25 mouse cellular contexts compared by ENCODE assay signal in the genomic region with DNA sequence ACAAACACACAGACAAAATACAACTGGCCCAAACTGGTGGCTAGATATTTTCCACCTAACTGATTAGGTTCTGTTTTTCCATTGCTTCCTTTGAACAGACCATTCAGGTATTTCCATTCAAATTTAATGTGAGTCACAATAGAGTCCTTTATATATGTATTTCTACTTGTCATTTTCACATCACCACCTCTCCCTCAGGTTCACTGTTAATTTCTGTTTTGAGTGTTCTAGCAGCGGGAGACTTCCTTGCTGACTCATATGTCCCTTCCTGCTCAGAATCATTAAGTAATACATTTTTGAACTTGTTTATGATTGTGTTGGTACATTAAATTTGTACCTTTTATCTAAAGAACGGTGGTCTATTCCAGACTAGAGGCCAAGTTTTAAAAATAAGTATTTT.
"Had no signal": no experiment of that assay in that cellular context is flagged by ENCODE, and none has a peak within 500 bp of the region (broad histone marks: within the 10 kb centered on the region; RNA-seq: fewer than 3 reads in every experiment).

No protein-coding gene starts in this region.

- H3K9me3 ChIP-seq: heart, embryonic 10.5 days; heart, embryonic 12.5 days; hindbrain, embryonic 10.5 days; hindbrain, embryonic 12.5 days; intestine, embryonic 15.5 days; limb, embryonic 13.5 days; limb, embryonic 15.5 days; liver, embryonic 12.5 days had no signal

- DNase-seq: gastrocnemius, postnatal 14 days; gastrocnemius, postnatal 36 days; heart, adult 18-20 months; heart, postnatal 10 days; heart, postnatal 4 days; kidney, adult 18-20 months; kidney, adult 8-10 months; kidney, postnatal 14 days; kidney, postnatal 36 days; layer of hippocampus, adult 9-11 months; layer of hippocampus, postnatal 36 days; left cerebral cortex, postnatal 4 days had no signal

- ATAC-seq: hindbrain, embryonic 16.5 days; intestine, embryonic 15.5 days; intestine, postnatal 0 days; liver, embryonic 12.5 days had no signal

- H3K4me1 ChIP-seq: heart, embryonic 10.5 days; heart, embryonic 12.5 days; hindbrain, embryonic 10.5 days; hindbrain, embryonic 12.5 days; intestine, embryonic 15.5 days; limb, embryonic 13.5 days; limb, embryonic 15.5 days; liver, embryonic 12.5 days had no signal

- H3K27ac ChIP-seq: heart, embryonic 10.5 days; hindbrain, embryonic 10.5 days; hindbrain, embryonic 12.5 days; hindbrain, embryonic 14.5 days; intestine, embryonic 15.5 days; kidney, postnatal 0 days; limb, embryonic 13.5 days; limb, embryonic 15.5 days; liver, embryonic 12.5 days; liver, embryonic 14.5 days had no signal

- H3K36me3 ChIP-seq: heart, embryonic 10.5 days; heart, embryonic 12.5 days; hindbrain, embryonic 10.5 days; hindbrain, embryonic 12.5 days; intestine, embryonic 15.5 days; limb, embryonic 13.5 days; limb, embryonic 15.5 days; liver, embryonic 12.5 days had no signal

- H3K27me3 ChIP-seq: heart, embryonic 12.5 days; hindbrain, embryonic 12.5 days; intestine, embryonic 15.5 days; limb, embryonic 13.5 days; limb, embryonic 15.5 days; liver, embryonic 12.5 days had no signal

- H3K4me3 ChIP-seq: heart, embryonic 10.5 days; heart, embryonic 12.5 days; hindbrain, embryonic 10.5 days; hindbrain, embryonic 12.5 days; intestine, embryonic 15.5 days; limb, embryonic 13.5 days; limb, embryonic 15.5 days; liver, embryonic 12.5 days had no signal

- H3K9ac ChIP-seq: heart, embryonic 12.5 days; hindbrain, embryonic 12.5 days; hindbrain, embryonic 14.5 days; intestine, embryonic 15.5 days; limb, embryonic 13.5 days; limb, embryonic 15.5 days; liver, embryonic 12.5 days; liver, embryonic 14.5 days had no signal

- H3K4me2 ChIP-seq: heart, embryonic 12.5 days; hindbrain, embryonic 12.5 days; hindbrain, embryonic 14.5 days; intestine, embryonic 15.5 days; limb, embryonic 13.5 days; limb, embryonic 15.5 days; liver, embryonic 12.5 days had no signal
